Mouse (Mus musculus) telencephalon, adult 2 months (tissue): Measurements from ENCODE around the gene Vmn1r127.
"Not testable (repeated sequence)": the region's sequence is repeated elsewhere in the genome, so short reads cannot be mapped to it uniquely, and the experiment has no call there.

ENCODE experiments used
- DNase-seq: peaks from one replicate; pipeline ENCODE4 v3.0.0-alpha.2; 2011; ENCODE audit warnings: low read depth, low spot score

The Vmn1r127 gene

DNA sequence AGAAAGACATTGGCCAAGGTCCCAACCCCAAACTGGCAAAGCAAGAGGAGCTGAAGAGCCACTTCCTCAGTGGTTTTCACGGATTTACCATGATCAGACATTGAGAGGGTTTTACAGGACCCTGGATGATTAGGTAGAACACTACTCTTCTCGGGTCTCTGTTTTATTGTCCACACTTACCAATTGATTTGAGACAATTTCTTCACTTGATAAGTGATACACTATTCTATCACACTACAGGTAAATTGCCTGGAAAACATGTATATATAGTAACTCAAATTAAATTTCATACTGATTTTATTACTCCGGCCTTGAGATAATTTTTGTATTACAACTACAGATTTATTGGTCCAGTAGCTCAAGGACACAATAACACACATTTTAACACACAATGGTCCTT is at the start of gene Vmn1r127:
Gene Vmn1r127, minus strand, starts transcription at position 101 of the 400 bp plus-strand sequence.
- DNase-seq, result not testable (repeated sequence)

DNA sequence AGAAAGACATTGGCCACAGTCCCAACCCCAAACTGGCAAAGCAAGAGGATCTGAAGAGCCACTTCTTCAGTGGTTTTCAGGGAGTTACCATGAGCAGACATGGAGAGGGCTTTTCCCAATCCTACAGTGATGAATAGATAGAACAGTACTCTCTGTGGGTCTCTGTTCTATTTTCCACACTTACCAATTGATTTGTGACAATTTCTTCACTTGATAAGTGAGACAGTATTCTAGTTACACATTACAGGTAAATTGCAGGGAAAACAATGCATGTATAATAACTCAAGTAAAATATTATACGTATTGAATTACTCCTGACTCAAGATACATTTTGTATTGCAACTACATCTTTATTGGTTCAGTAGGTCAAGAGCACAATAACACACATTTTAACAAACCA is 41.5 kb upstream of the Vmn1r127 start, which contains the start of gene Vmn1r129:
Gene Vmn1r129, minus strand, starts transcription at position 101 of the 400 bp plus-strand sequence.
- not testable (repeated sequence) for DNase-seq

DNA sequence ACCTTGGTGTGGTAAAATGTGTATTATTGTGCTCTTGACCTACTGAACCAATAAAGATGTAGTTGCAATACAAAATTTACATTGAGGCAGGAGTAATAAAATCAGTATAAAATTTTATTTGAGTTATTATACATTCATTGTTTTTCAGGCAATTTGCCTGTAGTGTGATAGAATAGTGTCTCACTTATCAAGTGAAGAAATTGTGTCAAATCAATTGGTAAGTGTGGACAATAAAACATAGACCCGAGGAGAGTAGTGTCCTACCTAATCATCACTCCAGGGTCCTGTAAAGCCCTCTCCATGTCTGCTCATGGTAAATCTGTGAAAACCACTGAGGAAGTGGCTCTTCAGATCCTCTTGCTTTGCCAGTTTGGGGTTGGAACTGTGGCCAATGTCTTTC is 29.4 kb upstream of the Vmn1r127 start, which contains the start of gene Vmn1r128:
Gene Vmn1r128, plus strand, starts transcription at position 301 of the 400 bp plus-strand sequence.
- DNase-seq, result not testable (repeated sequence)

DNA sequence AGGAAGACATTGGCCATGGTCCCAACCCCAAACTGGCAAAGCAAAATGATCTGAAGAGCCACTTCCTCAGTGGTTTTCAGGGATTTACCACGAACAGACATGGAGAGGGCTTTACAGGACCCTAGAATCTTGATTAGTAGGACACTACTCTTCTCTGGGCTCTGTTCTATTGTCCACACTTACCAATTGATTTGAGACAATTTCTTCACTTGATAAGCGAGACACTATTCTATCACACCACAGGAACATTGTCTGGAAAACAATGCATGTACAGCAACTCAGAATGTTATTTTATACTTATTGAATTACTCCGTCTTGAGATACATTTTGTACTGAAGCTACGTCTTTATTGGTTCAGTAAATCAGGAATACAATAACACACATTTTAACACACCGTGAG is 18.3 kb downstream of the Vmn1r127 start, which contains the start of gene Vmn1r126:
Gene Vmn1r126, minus strand, starts transcription at position 101 of the 400 bp plus-strand sequence.
- DNase-seq, result not testable (repeated sequence)

DNA sequence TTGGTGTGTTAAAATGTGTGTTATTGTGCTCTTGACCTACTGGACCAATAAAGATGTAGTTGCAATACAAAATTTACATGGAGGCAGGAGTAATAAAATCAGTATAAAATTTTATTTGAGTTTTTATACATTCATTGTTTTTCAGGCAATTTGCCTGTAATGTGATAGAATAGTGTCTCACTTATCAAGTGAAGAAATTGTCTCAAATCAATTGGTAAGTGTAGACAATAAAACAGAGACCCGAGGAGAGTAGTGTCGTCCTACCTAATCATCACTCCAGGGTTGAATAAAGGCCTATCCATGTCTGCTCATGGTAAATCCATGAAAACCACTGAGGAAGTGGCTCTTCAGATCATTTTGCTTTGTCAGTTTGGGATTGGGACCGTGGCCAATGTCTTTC is 47.8 kb downstream of the Vmn1r127 start, which contains the start of gene Vmn1r125:
Gene Vmn1r125, plus strand, starts transcription at position 301 of the 400 bp plus-strand sequence.
- not testable (repeated sequence) for DNase-seq
